Mouse (Mus musculus) kidney, embryonic 15.5 days (tissue): ENCODE results near the gene Kcnip1. TPM values are rescaled to one million over a fixed set of nuclear protein-coding genes. Genes with fewer than 3 reads are reported as not detected.
A peak's percentile ranks its signal among the peaks of the same experiment; 100 is the strongest.

Source experiments
- ATAC-seq: fragments of 200-750 bp; cut with Nextera tagmentation; replicated peaks from 2 replicates; pipeline ENCODE4 v1.8.0; 2017; ENCODE audit warnings: moderate TSS enrichment; ENCODE audit not compliant: low FRiP score
- H3K27ac ChIP-seq: fragments of 300-500 bp; sonication (generic); 2 replicates; pipeline ENCODE4 v1.5.1; 2015; ENCODE audit warnings: mild to moderate bottlenecking, inconsistent platforms
- H3K27me3 ChIP-seq: fragments of 300-500 bp; sonication (generic); 2 replicates; pipeline ENCODE4 v1.6.1; 2015; ENCODE audit warnings: inconsistent platforms
- H3K36me3 ChIP-seq: fragments of 300-500 bp; sonication (generic); 2 replicates; pipeline ENCODE4 v1.6.1; 2015; ENCODE audit warnings: inconsistent platforms
- H3K4me1 ChIP-seq: fragments of 300-500 bp; sonication (generic); 2 replicates; pipeline ENCODE4 v1.6.1; 2015; ENCODE audit warnings: inconsistent platforms
- H3K4me2 ChIP-seq: fragments of 300-500 bp; sonication (generic); 2 replicates; pipeline ENCODE4 v1.6.1; 2015; ENCODE audit warnings: moderate library complexity, mild to moderate bottlenecking, inconsistent platforms
- H3K4me3 ChIP-seq: fragments of 300-500 bp; sonication (generic); replicated peaks from 2 replicates; pipeline ENCODE4 v1.5.1; 2015; ENCODE audit warnings: mild to moderate bottlenecking, inconsistent platforms
- H3K9ac ChIP-seq: fragments of 300-500 bp; sonication (generic); 2 replicates; pipeline ENCODE4 v1.6.1; 2015; ENCODE audit warnings: mild to moderate bottlenecking, inconsistent platforms
- H3K9me3 ChIP-seq: fragments of 300-500 bp; sonication (generic); replicated peaks from 2 replicates; pipeline ENCODE4 v1.6.1; 2016; ENCODE audit warnings: inconsistent platforms
- WGBS: fragments of 180-500 bp; shearing (Covaris S2); methylation state at CpG from one replicate; pipeline ENCODE4 v1.1.7; 2015; ENCODE audit warnings: mixed read lengths; 5-methylcytosine and 5-hydroxymethylcytosine counted together
- polyA plus RNA-seq: library from polyadenylated mRNA; unstranded; fragments of >200 nt; fragmentation: Nextera tagmentation; extraction: Ambion mirVana; gene quantifications from 2 replicates; pipeline ENCODE4 v1.2.1, GENCODE M21; 2015

Kcnip1 gene
- 1.4 and 1.5 TPM in 2 replicates for polyA plus RNA-seq

- Histone ChIP-seq H3K4me1 (peaks cover 14% of the 10 kb centered on the region), H3K9ac (no peak within 1 kb of the TSS; the same call in 1 of the 2 replicates), H3K4me3 (peak within 1 kb of the TSS; percentile 5), H3K4me2 (peak within 1 kb of the TSS; percentile 51), H3K36me3 (no peaks in the 10 kb centered on the region), H3K27me3 (peaks cover 27% of the 10 kb centered on the region), H3K27ac (no peak within 1 kb of the TSS), H3K9me3 (no peaks in the 10 kb centered on the region)
- peak; percentile 43; the same call in 1 of the 2 replicates for ATAC-seq
- WGBS, result 15% methylated on average over 12 of the region's 12 CpGs
Observed at GRCm38 (mm10) chr11:33992938-33993337, at the start of gene Kcnip1. Kcnip1 (minus strand) TSS chr11:33993152.

- no peak for ATAC-seq
- Histone ChIP-seq H3K9ac (no peak overlapping the region), H3K27me3 (no peaks in the 10 kb centered on the region), H3K4me3 (no peak overlapping the region), H3K27ac (no peak overlapping the region), H3K9me3 (no peaks in the 10 kb centered on the region), H3K4me2 (no peak overlapping the region), H3K36me3 (no peaks in the 10 kb centered on the region), H3K4me1 (no peaks in the 10 kb centered on the region)
- 86% methylated on average over 5 of the region's 5 CpGs for WGBS
Observed at GRCm38 (mm10) chr11:34040061-34040460, 47.1 kb upstream of the Kcnip1 start.

- H3K9ac ChIP-seq, result no peak overlapping the region
- H3K4me2 ChIP-seq, result no peak overlapping the region
- H3K4me3 ChIP-seq, result no peak overlapping the region
- H3K36me3 ChIP-seq, result no peaks in the 10 kb centered on the region
- 82% methylated on average over 5 of the region's 5 CpGs for WGBS
- no peaks in the 10 kb centered on the region for H3K4me1 ChIP-seq
- ATAC-seq, result no peak
- H3K27me3 ChIP-seq, result no peaks in the 10 kb centered on the region
- no peak overlapping the region for H3K27ac ChIP-seq
- no peaks in the 10 kb centered on the region for H3K9me3 ChIP-seq
Observed at GRCm38 (mm10) chr11:34035909-34036658, 43.1 kb upstream of the Kcnip1 start.

- H3K9ac ChIP-seq, result no peak overlapping the region
- no peaks in the 10 kb centered on the region for H3K27me3 ChIP-seq
- no peak overlapping the region for H3K4me3 ChIP-seq
- H3K9me3 ChIP-seq, result no peaks in the 10 kb centered on the region
- 68% methylated on average over 2 of the region's 2 CpGs for WGBS
- no peak overlapping the region for H3K27ac ChIP-seq
- H3K4me2 ChIP-seq, result no peak overlapping the region
- no peaks in the 10 kb centered on the region for H3K4me1 ChIP-seq
- no peak for ATAC-seq
- H3K36me3 ChIP-seq, result no peaks in the 10 kb centered on the region
Observed at GRCm38 (mm10) chr11:34034794-34035193, 41.8 kb upstream of the Kcnip1 start.

- no peak overlapping the region for H3K9ac ChIP-seq
- H3K27ac ChIP-seq, result no peak overlapping the region
- H3K27me3 ChIP-seq, result no peaks in the 10 kb centered on the region
- 94% methylated on average over 5 of the region's 5 CpGs for WGBS
- H3K4me3 ChIP-seq, result no peak overlapping the region
- H3K9me3 ChIP-seq, result no peaks in the 10 kb centered on the region
- no peak for ATAC-seq
- no peaks in the 10 kb centered on the region for H3K4me1 ChIP-seq
- no peaks in the 10 kb centered on the region for H3K36me3 ChIP-seq
- no peak overlapping the region for H3K4me2 ChIP-seq
Observed at GRCm38 (mm10) chr11:34034008-34034505, 41.1 kb upstream of the Kcnip1 start.

- WGBS, result 61% methylated on average over 8 of the region's 8 CpGs
Observed at GRCm38 (mm10) chr11:34031015-34031805, 38.3 kb upstream of the Kcnip1 start.

GRCm38 (mm10) chr11:34029658-34030057 is 36.7 kb upstream of the Kcnip1 start:
- ATAC-seq, result no peak

More at GRCm38 (mm10) chr11:34031015-34031805, 38.3 kb upstream of the Kcnip1 start:
- Histone ChIP-seq H3K4me1 (no peaks in the 10 kb centered on the region), H3K27ac (no peak overlapping the region), H3K36me3 (no peaks in the 10 kb centered on the region), H3K9ac (no peak overlapping the region), H3K27me3 (no peaks in the 10 kb centered on the region), H3K4me2 (no peak overlapping the region), H3K4me3 (no peak overlapping the region), H3K9me3 (no peaks in the 10 kb centered on the region)
- no peak for ATAC-seq

GRCm38 (mm10) chr11:34025091-34025490 is 32.1 kb upstream of the Kcnip1 start:
- H3K27ac ChIP-seq, result no peak overlapping the region
- ATAC-seq, result no peak
- no peaks in the 10 kb centered on the region for H3K9me3 ChIP-seq
- WGBS, result 90% methylated on average over 1 of the region's 1 CpGs
- H3K27me3 ChIP-seq, result no peaks in the 10 kb centered on the region
- no peak overlapping the region for H3K9ac ChIP-seq
- no peak overlapping the region for H3K4me3 ChIP-seq
- no peak overlapping the region for H3K4me2 ChIP-seq
- H3K4me1 ChIP-seq, result no peaks in the 10 kb centered on the region
- H3K36me3 ChIP-seq, result no peaks in the 10 kb centered on the region

More at GRCm38 (mm10) chr11:34029658-34030057, 36.7 kb upstream of the Kcnip1 start:
- Histone ChIP-seq H3K4me2 (no peak overlapping the region), H3K4me1 (no peaks in the 10 kb centered on the region), H3K27me3 (no peaks in the 10 kb centered on the region), H3K9ac (no peak overlapping the region), H3K36me3 (no peaks in the 10 kb centered on the region), H3K27ac (no peak overlapping the region), H3K9me3 (no peaks in the 10 kb centered on the region), H3K4me3 (no peak overlapping the region)
- 70% methylated on average over 5 of the region's 5 CpGs for WGBS

- Histone ChIP-seq H3K27ac (no peak overlapping the region), H3K9me3 (no peaks in the 10 kb centered on the region), H3K36me3 (no peaks in the 10 kb centered on the region), H3K27me3 (no peaks in the 10 kb centered on the region), H3K4me2 (no peak overlapping the region), H3K9ac (no peak overlapping the region), H3K4me3 (no peak overlapping the region), H3K4me1 (peaks cover 4% of the 10 kb centered on the region; the same call in 1 of the 2 replicates)
- ATAC-seq, result no peak
- 86% methylated on average over 6 of the region's 6 CpGs for WGBS
Observed at GRCm38 (mm10) chr11:34012007-34012652, 19.2 kb upstream of the Kcnip1 start.

- H3K27ac ChIP-seq, result no peak overlapping the region
- ATAC-seq, result peak; percentile 69
- 62% methylated on average over 4 of the region's 4 CpGs for WGBS
Observed at GRCm38 (mm10) chr11:34010859-34011172, 17.9 kb upstream of the Kcnip1 start.

GRCm38 (mm10) chr11:34010133-34010858 is 17.3 kb upstream of the Kcnip1 start:
- H3K27me3 ChIP-seq, result no peaks in the 10 kb centered on the region
- no peaks in the 10 kb centered on the region for H3K9me3 ChIP-seq
- H3K4me3 ChIP-seq, result no peak overlapping the region
- H3K27ac ChIP-seq, result 0 out of 2 replicates have a peak overlapping the region, but pooled peaks have one; percentile 6
- no peak; the same call in 1 of the 2 replicates for ATAC-seq
- no peaks in the 10 kb centered on the region for H3K36me3 ChIP-seq
- WGBS, result 76% methylated on average over 7 of the region's 7 CpGs
- no peak overlapping the region for H3K9ac ChIP-seq
- no peak overlapping the region for H3K4me2 ChIP-seq
- peaks cover 4% of the 10 kb centered on the region; the same call in 1 of the 2 replicates for H3K4me1 ChIP-seq

More at GRCm38 (mm10) chr11:34010859-34011172, 17.9 kb upstream of the Kcnip1 start:
- H3K4me1 ChIP-seq, result peaks cover 4% of the 10 kb centered on the region; the same call in 1 of the 2 replicates
- H3K9me3 ChIP-seq, result no peaks in the 10 kb centered on the region
- H3K9ac ChIP-seq, result no peak overlapping the region
- H3K27me3 ChIP-seq, result no peaks in the 10 kb centered on the region
- no peaks in the 10 kb centered on the region for H3K36me3 ChIP-seq
- H3K4me3 ChIP-seq, result no peak overlapping the region
- no peak overlapping the region for H3K4me2 ChIP-seq
